Mouse (Mus musculus): Measurements from ENCODE around the gene Ank3. TPM values are rescaled to one million over a fixed set of nuclear protein-coding genes. Genes with fewer than 3 reads are reported as not detected.

Ank3 gene
- polyA plus RNA-seq, 1 experiment, result 39.1 TPM

- H3K27me3 ChIP-seq (replicated peaks; ENCODE audit: control insufficient read depth, insufficient read depth, low read length), result no peaks in the 10 kb centered on the region
- WGBS, result 86% methylated on average over 3 of the region's 3 CpGs
- no peak for TF ChIP-seq POLR2A (IDR thresholded peaks at IDR 0.05; ENCODE audit: low read depth, low read length)
- TF ChIP-seq CTCF (conservative IDR thresholded peaks at IDR 0.05; ENCODE audit: insufficient read depth, insufficient read length, low read depth, low read length), result no peak
- DNase-seq, result no peak
- H3K27ac ChIP-seq (ENCODE audit: insufficient read depth, low read depth, low read length), result no peak overlapping the region
- no peaks in the 10 kb centered on the region for H3K36me3 ChIP-seq (ENCODE audit: control insufficient read depth, insufficient read depth, low read length)
- no peak overlapping the region for H3K4me3 ChIP-seq (ENCODE audit: insufficient read depth, low read depth, low read length)
- H3K4me1 ChIP-seq (ENCODE audit: control insufficient read depth, insufficient read depth, low read length), result peaks cover 16% of the 10 kb centered on the region
Measured at GRCm38 (mm10) chr10:69915566-69915965, 517.0 kb downstream of the Ank3 start.

GRCm38 (mm10) chr10:69916205-69916604 lies 517.6 kb downstream of the Ank3 start:
- peak; percentile 37 for DNase-seq
- Histone ChIP-seq H3K36me3 (ENCODE audit: control insufficient read depth, insufficient read depth, low read length) (no peaks in the 10 kb centered on the region), H3K27me3 (replicated peaks; ENCODE audit: control insufficient read depth, insufficient read depth, low read length) (no peaks in the 10 kb centered on the region), H3K4me3 (ENCODE audit: insufficient read depth, low read depth, low read length) (no peak overlapping the region), H3K4me1 (ENCODE audit: control insufficient read depth, insufficient read depth, low read length) (peaks cover 16% of the 10 kb centered on the region), H3K27ac (ENCODE audit: insufficient read depth, low read depth, low read length) (peak overlapping the region; percentile 95)
- WGBS, result 48% methylated on average over 4 of the region's 4 CpGs
- TF ChIP-seq CTCF (conservative IDR thresholded peaks at IDR 0.05; ENCODE audit: insufficient read depth, insufficient read length, low read depth, low read length) (no peak), POLR2A (IDR thresholded peaks at IDR 0.05; ENCODE audit: low read depth, low read length) (no peak)

- H3K4me3 ChIP-seq (ENCODE audit: insufficient read depth, low read depth, low read length), result no peak overlapping the region
- H3K36me3 ChIP-seq (ENCODE audit: control insufficient read depth, insufficient read depth, low read length), result no peaks in the 10 kb centered on the region
- H3K27ac ChIP-seq (ENCODE audit: insufficient read depth, low read depth, low read length), result peak overlapping the region; percentile 95
- H3K4me1 ChIP-seq (ENCODE audit: control insufficient read depth, insufficient read depth, low read length), result peaks cover 21% of the 10 kb centered on the region
- WGBS, result 34% methylated on average over 10 of the region's 10 CpGs
- H3K27me3 ChIP-seq (replicated peaks; ENCODE audit: control insufficient read depth, insufficient read depth, low read length), result no peaks in the 10 kb centered on the region
- no peak for TF ChIP-seq CTCF (conservative IDR thresholded peaks at IDR 0.05; ENCODE audit: insufficient read depth, insufficient read length, low read depth, low read length)
- no peak for TF ChIP-seq POLR2A (IDR thresholded peaks at IDR 0.05; ENCODE audit: low read depth, low read length)
- peak; percentile 94 for DNase-seq
Measured at GRCm38 (mm10) chr10:69916689-69917435, 518.3 kb downstream of the Ank3 start.

GRCm38 (mm10) chr10:69917711-69918110 lies 519.1 kb downstream of the Ank3 start:
- H3K27me3 ChIP-seq (replicated peaks; ENCODE audit: control insufficient read depth, insufficient read depth, low read length), result no peaks in the 10 kb centered on the region
- WGBS, result 77% methylated on average over 5 of the region's 5 CpGs
- no peak for DNase-seq
- no peak overlapping the region for H3K4me3 ChIP-seq (ENCODE audit: insufficient read depth, low read depth, low read length)
- TF ChIP-seq POLR2A (IDR thresholded peaks at IDR 0.05; ENCODE audit: low read depth, low read length), result no peak
- TF ChIP-seq CTCF (conservative IDR thresholded peaks at IDR 0.05; ENCODE audit: insufficient read depth, insufficient read length, low read depth, low read length), result no peak
- H3K27ac ChIP-seq (ENCODE audit: insufficient read depth, low read depth, low read length), result peak overlapping the region; percentile 39; the same call in 1 of the 2 replicates
- peaks cover 25% of the 10 kb centered on the region for H3K4me1 ChIP-seq (ENCODE audit: control insufficient read depth, insufficient read depth, low read length)
- no peaks in the 10 kb centered on the region for H3K36me3 ChIP-seq (ENCODE audit: control insufficient read depth, insufficient read depth, low read length)

GRCm38 (mm10) chr10:69918461-69919151 lies 520.0 kb downstream of the Ank3 start:
- WGBS, result 96% methylated on average over 6 of the region's 6 CpGs
- TF ChIP-seq POLR2A (IDR thresholded peaks at IDR 0.05; ENCODE audit: low read depth, low read length), result no peak
- no peak for TF ChIP-seq CTCF (conservative IDR thresholded peaks at IDR 0.05; ENCODE audit: insufficient read depth, insufficient read length, low read depth, low read length)
- DNase-seq, result no peak
- Histone ChIP-seq H3K36me3 (ENCODE audit: control insufficient read depth, insufficient read depth, low read length) (no peaks in the 10 kb centered on the region), H3K4me3 (ENCODE audit: insufficient read depth, low read depth, low read length) (no peak overlapping the region), H3K27ac (ENCODE audit: insufficient read depth, low read depth, low read length) (no peak overlapping the region), H3K27me3 (replicated peaks; ENCODE audit: control insufficient read depth, insufficient read depth, low read length) (no peaks in the 10 kb centered on the region), H3K4me1 (ENCODE audit: control insufficient read depth, insufficient read depth, low read length) (peaks cover 25% of the 10 kb centered on the region)

GRCm38 (mm10) chr10:69919152-69919492 lies 520.5 kb downstream of the Ank3 start:
- 74% methylated on average over 5 of the region's 5 CpGs for WGBS
- no peaks in the 10 kb centered on the region for H3K36me3 ChIP-seq (ENCODE audit: control insufficient read depth, insufficient read depth, low read length)
- no peak overlapping the region for H3K4me3 ChIP-seq (ENCODE audit: insufficient read depth, low read depth, low read length)
- no peak overlapping the region for H3K27ac ChIP-seq (ENCODE audit: insufficient read depth, low read depth, low read length)
- H3K4me1 ChIP-seq (ENCODE audit: control insufficient read depth, insufficient read depth, low read length), result peaks cover 26% of the 10 kb centered on the region
- DNase-seq, result no peak
- no peaks in the 10 kb centered on the region for H3K27me3 ChIP-seq (replicated peaks; ENCODE audit: control insufficient read depth, insufficient read depth, low read length)
- TF ChIP-seq CTCF (conservative IDR thresholded peaks at IDR 0.05; ENCODE audit: insufficient read depth, insufficient read length, low read depth, low read length) (no peak), POLR2A (IDR thresholded peaks at IDR 0.05; ENCODE audit: low read depth, low read length) (no peak)

- H3K36me3 ChIP-seq (ENCODE audit: control insufficient read depth, insufficient read depth, low read length), result no peaks in the 10 kb centered on the region
- 82% methylated on average over 7 of the region's 7 CpGs for WGBS
- no peaks in the 10 kb centered on the region for H3K27me3 ChIP-seq (replicated peaks; ENCODE audit: control insufficient read depth, insufficient read depth, low read length)
- DNase-seq, result no peak
- H3K4me3 ChIP-seq (ENCODE audit: insufficient read depth, low read depth, low read length), result no peak overlapping the region
- no peak overlapping the region for H3K27ac ChIP-seq (ENCODE audit: insufficient read depth, low read depth, low read length)
- peaks cover 29% of the 10 kb centered on the region for H3K4me1 ChIP-seq (ENCODE audit: control insufficient read depth, insufficient read depth, low read length)
- TF ChIP-seq POLR2A (IDR thresholded peaks at IDR 0.05; ENCODE audit: low read depth, low read length), result no peak
- no peak for TF ChIP-seq CTCF (conservative IDR thresholded peaks at IDR 0.05; ENCODE audit: insufficient read depth, insufficient read length, low read depth, low read length)
Measured at GRCm38 (mm10) chr10:69919746-69920145, 521.2 kb downstream of the Ank3 start.
